Mouse (Mus musculus) lung, postnatal 0 days (tissue): Measurements from ENCODE around the gene Pum3.

Experiments used
- CTCF ChIP-seq: IDR thresholded peaks from 2 replicates; pipeline ENCODE4 v1.5.1; 2016; ENCODE audit warnings: antibody characterized with exemption, mild to moderate bottlenecking
- EP300 ChIP-seq: IDR thresholded peaks from 2 replicates; pipeline ENCODE4 v1.6.1; 2016; ENCODE audit warnings: antibody characterized with exemption, mild to moderate bottlenecking, control low read depth

GRCm38 (mm10) chr19:27410751-27411150 is 18.9 kb downstream of the Pum3 start:
- TF ChIP-seq CTCF (no peak), EP300 (peak; percentile 77)
